Mouse (Mus musculus) spleen, adult 2 months (tissue): ENCODE data around the gene Fubp1. TPM values are rescaled to one million over a fixed set of nuclear protein-coding genes. Genes with fewer than 3 reads are reported as not detected.

Source experiments
- DNase-seq, 2 experiments: peaks; one replicate each; pipeline versions ENCODE4 v3.0.0 to v3.0.0-alpha.2; 2012 to 2021; ENCODE audit warnings: low spot score in 2 of 2, low read depth in 1 of 2
- H3K27ac ChIP-seq: fragments of 200-500 bp; 2 replicates; pipeline ENCODE4 v1.5.1; 2012; ENCODE audit warnings: low read length, inconsistent platforms; ENCODE audit not compliant: insufficient read depth
- H3K27me3 ChIP-seq: fragments of 200-500 bp; 2 replicates; pipeline ENCODE4 v1.6.1; 2012; ENCODE audit warnings: mild to moderate bottlenecking, moderate library complexity, low read length, inconsistent platforms; ENCODE audit not compliant: control insufficient read depth, insufficient read depth
- H3K36me3 ChIP-seq: fragments of 200-500 bp; 2 replicates; pipeline ENCODE4 v1.6.1; 2012; ENCODE audit warnings: mild to moderate bottlenecking, low read length, inconsistent platforms; ENCODE audit not compliant: control insufficient read depth, insufficient read depth
- H3K4me1 ChIP-seq: fragments of 200-500 bp; 2 replicates; pipeline ENCODE4 v1.6.1; 2011; ENCODE audit warnings: inconsistent platforms; ENCODE audit not compliant: control insufficient read depth, insufficient read depth, insufficient read length
- H3K4me3 ChIP-seq: fragments of 200-500 bp; 2 replicates; pipeline ENCODE4 v1.5.1; 2011; ENCODE audit warnings: mild to moderate bottlenecking, inconsistent platforms; ENCODE audit not compliant: insufficient read depth, insufficient read length; ENCODE audit errors: extremely low read depth
- CTCF ChIP-seq: fragments of 200-500 bp; IDR thresholded peaks from 2 replicates; pipeline ENCODE4 v1.5.1; 2011; ENCODE audit warnings: mild to moderate bottlenecking, inconsistent platforms; ENCODE audit not compliant: insufficient read depth, insufficient read length, insufficient replicate concordance; ENCODE audit errors: extremely low read depth
- POLR2A ChIP-seq: fragments of 200-500 bp; IDR thresholded peaks from 2 replicates; pipeline ENCODE4 v1.6.1; 2011; ENCODE audit warnings: low read depth, low read length, inconsistent platforms
- WGBS: fragments of 180-500 bp; shearing (Covaris S2); methylation state at CpG from one replicate; pipeline ENCODE4 v1.1.7; 2018; 5-methylcytosine and 5-hydroxymethylcytosine counted together
- polyA plus RNA-seq: library from polyadenylated mRNA; depleted of rRNA; stranded (reverse); fragments of >200 nt; gene quantifications from 2 replicates; pipeline ENCODE4 v1.2.3, GENCODE M21; 2012

The Fubp1 gene
- polyA plus RNA-seq, 1 experiment = 59.1 TPM

DNA sequence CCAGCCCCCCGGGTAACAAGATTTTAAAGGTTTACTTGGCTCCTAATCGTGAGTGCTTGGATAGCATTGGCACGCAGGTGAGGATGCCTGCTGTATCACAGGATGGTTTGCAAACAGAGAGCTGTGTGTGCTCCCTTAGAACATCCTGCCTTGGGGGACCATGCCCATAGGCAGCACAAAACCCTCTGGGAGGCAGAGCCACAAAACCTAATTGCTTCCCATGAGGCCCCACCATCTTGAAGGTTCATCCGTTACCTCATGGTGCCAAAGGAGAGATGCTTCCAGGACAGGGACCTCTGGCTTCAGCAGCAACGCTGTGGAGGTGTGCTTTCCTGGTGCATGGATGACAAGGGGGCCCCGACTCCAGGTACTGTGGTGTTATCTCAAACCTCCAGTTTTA lies 61.7 kb downstream of the Fubp1 start:
- no peaks in the 10 kb centered on the region for H3K4me1 ChIP-seq
- no peak for DNase-seq
- H3K4me3 ChIP-seq = no peak overlapping the region
- WGBS = 91% methylated on average over 6 of the region's 6 CpGs
- peaks cover 2% of the 10 kb centered on the region for H3K36me3 ChIP-seq
- no peak overlapping the region for H3K27ac ChIP-seq
- TF ChIP-seq POLR2A (no peak), CTCF (no peak)
- no peaks in the 10 kb centered on the region for H3K27me3 ChIP-seq

DNA sequence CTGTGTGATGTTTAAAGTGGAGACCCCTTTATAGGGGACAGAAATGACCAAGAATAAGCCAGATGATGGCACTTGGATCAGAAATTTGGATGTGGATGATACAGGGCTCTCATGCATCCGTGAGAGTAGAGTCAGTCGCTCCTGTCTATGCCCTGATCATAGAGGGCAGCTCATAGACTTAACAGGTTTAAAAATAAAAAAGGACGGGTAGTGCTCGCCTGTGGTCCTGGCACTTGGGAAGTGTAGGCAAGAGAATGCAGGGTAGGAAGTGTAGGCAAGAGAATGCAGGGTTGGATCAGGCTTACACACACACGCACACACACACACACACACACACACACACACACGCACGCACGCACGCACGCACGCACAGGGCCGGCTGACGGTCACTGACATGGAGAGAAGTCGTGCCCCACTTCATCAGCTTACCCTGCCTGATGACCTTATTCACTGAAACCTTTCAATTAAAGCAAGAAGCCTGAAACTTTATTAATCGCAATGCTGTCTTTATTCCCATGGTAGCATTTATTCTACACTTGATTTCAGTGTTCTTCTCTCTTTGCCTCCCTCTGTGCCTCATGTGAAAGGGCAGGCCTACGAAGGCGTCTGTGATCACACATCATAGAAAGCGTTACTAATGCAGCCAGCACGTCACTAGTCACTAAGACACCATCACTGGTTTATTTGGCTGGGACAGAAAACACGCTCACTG lies 62.9 kb downstream of the Fubp1 start:
- TF ChIP-seq POLR2A = no peak
- no peak for TF ChIP-seq CTCF
- no peak overlapping the region for H3K27ac ChIP-seq
- no peak overlapping the region for H3K4me3 ChIP-seq
- H3K27me3 ChIP-seq = no peaks in the 10 kb centered on the region
- H3K4me1 ChIP-seq = no peaks in the 10 kb centered on the region
- peaks cover 2% of the 10 kb centered on the region for H3K36me3 ChIP-seq
- no peak for DNase-seq
- 94% methylated on average over 20 of the region's 20 CpGs for WGBS

DNA sequence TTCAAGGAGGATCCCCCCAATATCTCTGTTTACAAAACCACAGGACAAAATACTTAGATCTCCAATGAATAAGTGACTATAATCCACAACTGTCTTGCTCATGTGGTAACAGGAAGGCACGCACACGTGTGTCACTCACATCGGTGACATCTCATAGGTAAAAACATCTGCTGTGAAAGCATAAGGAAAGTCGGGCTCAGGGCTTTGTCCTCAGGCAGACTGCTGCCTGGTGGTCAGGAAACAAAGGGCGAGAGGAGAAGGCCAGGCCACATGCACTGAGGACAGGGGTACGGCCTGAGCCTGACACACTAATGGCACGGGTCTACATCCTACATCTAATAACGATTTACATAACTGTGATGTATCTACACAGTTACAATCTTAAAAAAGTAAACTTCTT lies 64.8 kb downstream of the Fubp1 start:
- Histone ChIP-seq H3K36me3 (peaks cover 4% of the 10 kb centered on the region), H3K27me3 (no peaks in the 10 kb centered on the region), H3K27ac (no peak overlapping the region), H3K4me1 (no peaks in the 10 kb centered on the region), H3K4me3 (no peak overlapping the region)
- no peak for DNase-seq
- TF ChIP-seq CTCF (no peak), POLR2A (no peak)
- WGBS = 90% methylated on average over 8 of the region's 8 CpGs

DNA sequence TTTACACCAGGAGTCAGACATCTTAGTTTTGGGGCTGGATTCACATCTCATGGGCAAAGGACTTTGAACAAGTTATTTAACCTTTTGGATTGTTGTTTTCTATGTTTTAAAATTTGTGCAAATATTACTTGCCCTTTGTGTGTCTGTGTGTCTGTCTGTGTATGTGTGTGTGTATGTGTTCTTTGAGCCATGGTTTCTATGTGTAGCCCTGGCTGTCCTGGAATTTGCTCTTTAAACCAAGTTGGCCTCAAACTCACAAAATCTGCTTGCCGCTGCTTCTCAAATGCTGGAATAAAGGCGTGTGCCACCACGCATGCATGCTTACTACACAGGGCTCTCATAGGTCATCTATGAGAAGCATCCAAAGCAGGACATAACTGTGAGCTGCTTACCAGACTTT lies 66.7 kb downstream of the Fubp1 start:
- no peak overlapping the region for H3K27ac ChIP-seq
- 94% methylated on average over 3 of the region's 3 CpGs for WGBS

DNA sequence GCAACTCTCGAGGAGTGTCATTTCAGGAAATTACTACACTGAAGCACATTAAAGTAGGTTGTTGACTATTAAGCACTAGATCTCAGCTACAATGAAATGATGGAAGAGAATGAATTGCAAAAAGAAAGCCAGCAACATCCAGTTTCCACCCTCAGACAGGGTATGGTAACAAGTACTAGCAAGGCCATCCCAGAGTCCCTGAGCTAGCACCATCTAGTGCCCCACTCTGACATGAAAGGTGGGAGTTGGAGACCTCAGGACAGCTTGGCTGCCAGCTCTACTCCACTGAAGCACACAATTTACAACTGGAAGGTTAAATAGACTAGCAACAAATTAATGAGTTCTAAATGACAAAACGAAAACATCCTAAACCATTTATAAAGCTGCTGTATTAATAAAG lies 67.7 kb downstream of the Fubp1 start:
- 91% methylated on average over 2 of the region's 2 CpGs for WGBS

More for the DNA sequence above, 66.7 kb downstream of the Fubp1 start:
- no peaks in the 10 kb centered on the region for H3K4me1 ChIP-seq
- peaks cover 4% of the 10 kb centered on the region for H3K36me3 ChIP-seq
- H3K27me3 ChIP-seq = no peaks in the 10 kb centered on the region
- H3K4me3 ChIP-seq = no peak overlapping the region
- no peak for DNase-seq
- TF ChIP-seq CTCF = no peak
- no peak for TF ChIP-seq POLR2A

DNA sequence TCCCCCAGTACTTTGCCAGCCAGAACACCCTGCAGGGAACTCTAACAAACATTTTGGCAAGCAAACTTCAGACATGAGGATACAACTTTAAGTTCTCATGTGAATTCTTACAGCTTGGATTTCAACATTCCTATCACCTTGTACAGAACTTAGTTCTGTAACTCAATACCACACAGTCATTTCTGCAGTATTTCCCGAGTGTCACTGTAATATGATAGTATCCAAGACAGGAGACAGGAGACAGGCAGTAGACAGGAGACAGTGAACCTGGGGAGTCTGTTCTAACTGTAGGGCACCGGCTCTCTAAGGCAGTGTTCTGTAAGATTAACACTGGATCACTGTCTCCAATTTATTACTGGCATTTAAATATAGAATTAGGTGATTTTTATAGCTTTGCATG lies 68.2 kb downstream of the Fubp1 start:
- Histone ChIP-seq H3K36me3 (peaks cover 10% of the 10 kb centered on the region), H3K4me1 (no peaks in the 10 kb centered on the region), H3K4me3 (no peak overlapping the region), H3K27me3 (no peaks in the 10 kb centered on the region), H3K27ac (no peak overlapping the region)
- TF ChIP-seq CTCF (no peak), POLR2A (no peak)
- 87% methylated on average over 2 of the region's 2 CpGs for WGBS
- DNase-seq = no peak

More for the DNA sequence above, 67.7 kb downstream of the Fubp1 start:
- H3K27ac ChIP-seq = no peak overlapping the region
- TF ChIP-seq POLR2A = no peak
- no peak for TF ChIP-seq CTCF
- no peaks in the 10 kb centered on the region for H3K4me1 ChIP-seq
- H3K27me3 ChIP-seq = no peaks in the 10 kb centered on the region
- no peak overlapping the region for H3K4me3 ChIP-seq
- DNase-seq = no peak
- H3K36me3 ChIP-seq = peaks cover 7% of the 10 kb centered on the region

DNA sequence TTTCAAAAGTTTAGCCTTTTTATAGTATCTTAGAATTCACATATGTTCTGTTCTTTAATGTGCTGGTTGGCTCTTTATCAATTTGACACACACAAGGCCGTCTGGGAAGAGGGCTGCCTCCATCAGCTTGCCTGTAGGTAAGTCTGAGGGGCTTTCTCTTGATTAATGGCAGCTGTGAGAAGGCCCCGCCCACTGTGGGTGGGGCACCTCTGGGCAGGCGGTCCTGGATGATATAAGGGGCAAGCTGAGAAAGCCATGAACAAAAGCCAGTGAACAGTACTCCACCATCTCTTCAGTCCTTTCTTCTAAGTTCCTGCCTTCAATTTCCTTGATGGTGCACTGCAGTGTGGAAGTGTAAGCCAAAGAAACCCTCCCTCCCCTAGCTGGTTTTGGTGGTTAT lies 71.9 kb downstream of the Fubp1 start:
- H3K36me3 ChIP-seq = peaks cover 13% of the 10 kb centered on the region
- DNase-seq = no peak
- H3K4me1 ChIP-seq = no peaks in the 10 kb centered on the region
- TF ChIP-seq POLR2A (no peak), CTCF (no peak)
- 80% methylated on average over 3 of the region's 3 CpGs for WGBS
- H3K4me3 ChIP-seq = no peak overlapping the region
- no peaks in the 10 kb centered on the region for H3K27me3 ChIP-seq
- H3K27ac ChIP-seq = no peak overlapping the region
